Mouse (Mus musculus) heart, adult 10 weeks (tissue): ENCODE measurements around the gene Ormdl3. TPM values are rescaled to one million over a fixed set of nuclear protein-coding genes. Genes with fewer than 3 reads are reported as not detected.

Experiments
- polyA plus RNA-seq: library from polyadenylated mRNA; stranded (reverse); fragments of 350-450 nt; fragmentation: Illumina TruSeq; extraction: RNeasy Lipid Tissue Mini Kit (QIAGEN cat#74804); gene quantifications from one replicate; pipeline ENCODE4 v1.2.3, GENCODE M21; 2014; ENCODE audit warnings: low read depth, low replicate concordance

Ormdl3 gene
- 55.4 TPM for polyA plus RNA-seq

GRCm38 (mm10) chr11:98586892-98587563 lies at the start of gene Ormdl3:
Gene Ormdl3 (minus strand): TSS chr11:98587368.

GRCm38 (mm10) chr11:98625611-98626410 lies 38.6 kb upstream of the Ormdl3 start, which contains the start of the genes Gm12355 and Gsdma3:
Gene Gm12355 (minus strand): TSS chr11:98625661.
Gene Gsdma3 (plus strand): TSS chr11:98626360.

DNA sequence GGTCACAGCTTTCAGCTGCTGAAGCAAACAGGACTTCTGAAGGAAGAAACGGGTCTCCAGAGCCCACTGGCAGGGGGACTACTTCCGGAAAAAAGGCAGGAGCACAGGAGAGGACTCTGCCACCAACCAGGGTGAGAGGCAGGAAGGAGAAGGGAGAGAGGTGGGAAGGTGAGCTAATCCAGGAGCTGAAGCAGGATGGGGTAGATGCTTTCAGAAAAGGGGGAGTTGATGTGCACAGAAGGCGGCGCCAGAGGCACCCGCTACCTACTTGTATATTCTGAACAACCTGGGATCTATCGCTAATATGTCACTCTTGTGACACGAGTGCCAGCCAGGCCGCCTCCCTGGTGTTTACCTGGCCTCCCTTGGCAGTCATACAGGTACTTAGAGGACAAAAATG lies 10.8 kb upstream of the Ormdl3 start, which contains the start of gene Lrrc3c:
TSS of gene Lrrc3c (plus strand) at position 301 of the 400 bp plus-strand sequence.

GRCm38 (mm10) chr11:98550975-98551828 lies 36.0 kb downstream of the Ormdl3 start, which contains the start of gene Zpbp2:
Gene Zpbp2 (plus strand): TSS chr11:98551097.

GRCm38 (mm10) chr11:98545711-98546231 lies 41.4 kb downstream of the Ormdl3 start, which contains the start of gene Ikzf3:
Gene Ikzf3 (minus strand): TSS chr11:98546031.

Other genes starting within 250 kb of the Ormdl3 start
- 10.0 TPM for gene Ppp1r1b, start 239.0 kb downstream of the Ormdl3 start, polyA plus RNA-seq
- gene Stard3, start 229.0 kb downstream of the Ormdl3 start, polyA plus RNA-seq = 28.4 TPM
- 1,455 TPM for gene Tcap, start 203.6 kb downstream of the Ormdl3 start, polyA plus RNA-seq
- gene Pnmt, start 200.9 kb downstream of the Ormdl3 start, polyA plus RNA-seq = 1.9 TPM
- gene Pgap3, start 186.9 kb downstream of the Ormdl3 start, polyA plus RNA-seq = 10.7 TPM
- gene Erbb2, start 174.9 kb downstream of the Ormdl3 start, polyA plus RNA-seq = 5.2 TPM
- gene Mien1, start 148.4 kb downstream of the Ormdl3 start, polyA plus RNA-seq = 87.1 TPM
- not detected for gene Grb7, start 141.0 kb downstream of the Ormdl3 start, polyA plus RNA-seq
- gene Ikzf3, start 41.3 kb downstream of the Ormdl3 start, polyA plus RNA-seq = 0.24 TPM
- gene Zpbp2, start 36.3 kb downstream of the Ormdl3 start, polyA plus RNA-seq = not detected
- gene Lrrc3c, start 10.9 kb upstream of the Ormdl3 start, polyA plus RNA-seq = not detected
- not detected for gene Gm12355, start 38.3 kb upstream of the Ormdl3 start, polyA plus RNA-seq
- gene Gsdma3, start 39.0 kb upstream of the Ormdl3 start, polyA plus RNA-seq = not detected
- not detected for gene Gsdma2, start 59.4 kb upstream of the Ormdl3 start, polyA plus RNA-seq
- gene Gsdma, start 77.0 kb upstream of the Ormdl3 start, polyA plus RNA-seq = not detected
- 106 TPM for gene Psmd3, start 95.2 kb upstream of the Ormdl3 start, polyA plus RNA-seq
- gene Csf3, start 113.9 kb upstream of the Ormdl3 start, polyA plus RNA-seq = not detected
- 37.3 TPM for gene Med24, start 142.1 kb upstream of the Ormdl3 start, polyA plus RNA-seq
- gene Thra, start 153.3 kb upstream of the Ormdl3 start, polyA plus RNA-seq = 99.6 TPM
- 43.3 TPM for gene Nr1d1, start 188.0 kb upstream of the Ormdl3 start, polyA plus RNA-seq
- gene Msl1, start 208.1 kb upstream of the Ormdl3 start, polyA plus RNA-seq = 72.5 TPM
- 20.0 TPM for gene Casc3, start 217.5 kb upstream of the Ormdl3 start, polyA plus RNA-seq
- 2.1 TPM for gene Rapgefl1, start 249.4 kb upstream of the Ormdl3 start, polyA plus RNA-seq